Mouse (Mus musculus) myocyte (in vitro differentiated cells): ENCODE data around the gene Cog8.

Experiments used
- CEBPB ChIP-seq: IDR thresholded peaks from 2 replicates; pipeline ENCODE4 v1.6.1; 2011; ENCODE audit warnings: mild to moderate bottlenecking, moderate library complexity; ENCODE audit not compliant: poor library complexity, insufficient read depth, severe bottlenecking
- MYOG ChIP-seq, 3 experiments: IDR thresholded peaks; one replicate each; pipeline ENCODE4 v1.6.1; 2011; ENCODE audit warnings: control low read depth in 2 of 3, low read depth in 2 of 3, mild to moderate bottlenecking in 2 of 3; ENCODE audit not compliant: insufficient read length in 2 of 3, control insufficient read depth in 1 of 3, insufficient read depth in 1 of 3
- POLR2A ChIP-seq: IDR thresholded peaks from one replicate; pipeline ENCODE4 v1.6.1; 2011; ENCODE audit warnings: low read depth, mild to moderate bottlenecking, control low read depth, moderate library complexity; ENCODE audit not compliant: insufficient read length
- REST ChIP-seq: IDR thresholded peaks from one replicate; pipeline ENCODE4 v1.6.1; 2011; ENCODE audit warnings: mild to moderate bottlenecking, control low read depth, moderate library complexity; ENCODE audit not compliant: insufficient read depth, insufficient read length

DNA sequence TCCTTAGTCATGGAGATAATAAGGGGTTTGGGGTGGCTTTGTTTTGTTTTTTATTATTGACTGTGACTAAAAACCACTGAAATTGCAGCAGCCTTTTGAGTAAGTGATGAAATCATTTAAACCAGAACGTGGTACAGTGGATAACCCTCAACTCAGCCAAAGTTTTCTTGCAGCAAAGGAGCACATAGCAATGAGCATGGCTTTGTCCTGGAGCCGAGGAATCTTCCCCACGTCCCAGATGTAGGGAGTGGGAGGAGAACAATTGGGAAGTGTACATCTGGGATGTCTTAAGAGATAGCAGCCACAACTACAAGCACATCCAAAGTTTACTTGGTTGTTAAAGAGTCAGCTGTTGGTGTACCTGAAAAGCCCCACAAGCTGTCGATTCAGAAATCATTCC, 59.1 kb downstream of the Cog8 start:
- no peak for TF ChIP-seq MYOG (IDR thresholded peaks at IDR 0.05; ENCODE audit: control insufficient read depth in 1 of 3, insufficient read depth in 1 of 3, insufficient read length in 2 of 3, low read depth in 2 of 3)
- no peak for TF ChIP-seq POLR2A
- no peak for TF ChIP-seq REST
- TF ChIP-seq CEBPB = no peak
